Mouse (Mus musculus) lung, postnatal 0 days (tissue): ENCODE measurements around the gene Smpd3. TPM values are rescaled to one million over a fixed set of nuclear protein-coding genes. Genes with fewer than 3 reads are reported as not detected.

Experiments used
- ATAC-seq: fragments of 200-750 bp; cut with Nextera tagmentation; 2 replicates; pipeline ENCODE4 v1.8.0; 2017; ENCODE audit warnings: moderate library complexity
- DNase-seq: peaks from one replicate; pipeline ENCODE4 v3.0.0-alpha.2; 2016; ENCODE audit warnings: low spot score
- H3K27ac ChIP-seq: fragments of 300-500 bp; sonication (generic); 2 replicates; pipeline ENCODE4 v1.5.1; 2014; ENCODE audit warnings: antibody characterized with exemption, mild to moderate bottlenecking, low read length, mixed read lengths
- H3K27me3 ChIP-seq: fragments of 300-500 bp; sonication (generic); replicated peaks from 2 replicates; pipeline ENCODE4 v1.6.1; 2014; ENCODE audit warnings: low read length, mixed read lengths; ENCODE audit not compliant: insufficient read depth
- H3K36me3 ChIP-seq: fragments of 300-500 bp; sonication (generic); 2 replicates; pipeline ENCODE4 v1.6.1; 2014; ENCODE audit warnings: low read length, mixed read lengths; ENCODE audit not compliant: insufficient read depth
- H3K4me1 ChIP-seq: fragments of 300-500 bp; sonication (generic); 2 replicates; pipeline ENCODE4 v1.6.1; 2014; ENCODE audit warnings: antibody characterized with exemption, low read depth, low read length, mixed read lengths; ENCODE audit not compliant: insufficient read depth
- H3K4me2 ChIP-seq: fragments of 300-500 bp; sonication (generic); replicated peaks from 2 replicates; pipeline ENCODE4 v1.6.1; 2014; ENCODE audit warnings: low read depth, mild to moderate bottlenecking, low read length, moderate library complexity, mixed read lengths
- H3K4me3 ChIP-seq: fragments of 300-500 bp; sonication (generic); 2 replicates; pipeline ENCODE4 v1.5.1; 2014; ENCODE audit warnings: low read depth, low read length
- H3K9ac ChIP-seq: fragments of 300-500 bp; sonication (generic); replicated peaks from 2 replicates; pipeline ENCODE4 v1.6.1; 2014; ENCODE audit warnings: low read depth, mild to moderate bottlenecking
- H3K9me3 ChIP-seq: fragments of 300-500 bp; sonication (generic); 2 replicates; pipeline ENCODE4 v1.6.1; 2016; ENCODE audit warnings: low read length, mixed read lengths
- CTCF ChIP-seq: IDR thresholded peaks from 2 replicates; pipeline ENCODE4 v1.5.1; 2016; ENCODE audit warnings: antibody characterized with exemption, mild to moderate bottlenecking
- EP300 ChIP-seq: IDR thresholded peaks from 2 replicates; pipeline ENCODE4 v1.6.1; 2016; ENCODE audit warnings: antibody characterized with exemption, mild to moderate bottlenecking, control low read depth
- WGBS: fragments of 180-500 bp; shearing (Covaris S2); extraction: QIAGEN DNeasy Blood & Tissue Kit; methylation state at CpG from one replicate; pipeline ENCODE4 v1.1.7; 2014; 5-methylcytosine and 5-hydroxymethylcytosine counted together
- polyA plus RNA-seq: library from polyadenylated mRNA; unstranded; fragments of >200 nt; fragmentation: Nextera tagmentation; extraction: Ambion mirVana; gene quantifications from 2 replicates; pipeline ENCODE4 v1.2.1, GENCODE M21; 2015

Smpd3 gene
- polyA plus RNA-seq, 1 experiment from 2014 or later, result 1.7 TPM

DNA sequence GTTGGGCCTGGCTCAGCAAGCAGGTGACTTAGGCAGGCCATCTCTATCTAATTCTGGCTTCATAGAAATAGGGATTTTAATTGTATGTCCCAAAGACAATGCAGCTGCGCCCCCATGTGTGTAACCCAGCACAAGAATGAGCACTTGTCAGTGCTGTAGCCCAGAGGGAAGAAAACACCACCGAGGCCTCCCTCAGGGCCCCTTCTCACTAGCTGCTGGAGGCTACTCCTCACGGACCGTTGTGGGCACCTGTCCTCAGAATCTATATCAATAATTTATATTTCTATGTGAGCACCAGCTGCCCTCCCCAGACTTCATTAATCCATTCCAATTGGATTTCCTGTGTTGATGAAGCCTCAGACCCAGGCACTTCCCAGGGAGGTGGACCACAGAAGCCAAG lies 76.9 kb downstream of the Smpd3 start:
- Histone ChIP-seq H3K27ac (no peak overlapping the region), H3K4me3 (no peak overlapping the region), H3K4me1 (no peaks in the 10 kb centered on the region), H3K27me3 (no peaks in the 10 kb centered on the region), H3K9ac (no peak overlapping the region), H3K9me3 (no peaks in the 10 kb centered on the region), H3K4me2 (no peak overlapping the region), H3K36me3 (no peaks in the 10 kb centered on the region)
- TF ChIP-seq CTCF, result no peak
- no peak for TF ChIP-seq EP300
- WGBS, result 91% methylated on average over 4 of the region's 4 CpGs
- DNase-seq (no peak), ATAC-seq (no peak)

DNA sequence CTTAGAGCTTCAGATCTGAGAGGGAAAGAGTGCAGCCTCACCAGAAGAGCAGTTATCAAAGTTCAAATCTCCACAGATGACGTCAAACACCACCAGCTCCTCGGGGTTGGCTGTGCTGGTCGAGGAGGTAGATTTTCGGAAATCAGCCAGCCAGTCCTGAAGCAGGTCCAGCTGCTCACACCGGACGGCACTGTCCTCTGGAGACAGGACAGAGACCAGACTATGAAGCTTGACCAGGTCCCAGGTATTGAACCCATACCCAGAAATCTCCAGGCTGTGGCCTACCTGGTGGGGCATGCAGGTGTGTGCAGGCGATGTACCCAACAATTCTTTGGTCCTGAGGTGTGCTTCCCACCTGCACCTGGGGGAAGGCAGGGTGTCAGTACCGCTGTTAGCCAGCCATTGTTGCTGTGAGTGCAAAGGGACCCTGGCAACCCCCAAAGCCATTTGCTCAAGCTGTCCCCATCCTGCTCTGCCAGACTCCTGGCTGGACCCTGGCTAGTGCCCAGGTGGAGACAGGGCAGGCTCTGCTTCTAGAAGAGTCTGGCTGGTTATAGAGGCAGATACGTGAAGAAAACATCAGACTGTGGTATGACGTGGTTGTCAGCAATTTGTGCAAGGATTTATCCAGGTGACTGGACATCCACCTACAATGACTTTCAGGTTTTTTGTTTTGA lies 78.1 kb downstream of the Smpd3 start:
- no peak overlapping the region for H3K9ac ChIP-seq
- WGBS, result 83% methylated on average over 10 of the region's 10 CpGs
- ATAC-seq, result no peak
- DNase-seq, result no peak
- no peaks in the 10 kb centered on the region for H3K36me3 ChIP-seq
- TF ChIP-seq EP300 (no peak), CTCF (no peak)
- H3K9me3 ChIP-seq, result no peaks in the 10 kb centered on the region
- no peaks in the 10 kb centered on the region for H3K4me1 ChIP-seq
- no peak overlapping the region for H3K4me3 ChIP-seq
- no peak overlapping the region for H3K4me2 ChIP-seq
- H3K27ac ChIP-seq, result no peak overlapping the region
- H3K27me3 ChIP-seq, result no peaks in the 10 kb centered on the region

DNA sequence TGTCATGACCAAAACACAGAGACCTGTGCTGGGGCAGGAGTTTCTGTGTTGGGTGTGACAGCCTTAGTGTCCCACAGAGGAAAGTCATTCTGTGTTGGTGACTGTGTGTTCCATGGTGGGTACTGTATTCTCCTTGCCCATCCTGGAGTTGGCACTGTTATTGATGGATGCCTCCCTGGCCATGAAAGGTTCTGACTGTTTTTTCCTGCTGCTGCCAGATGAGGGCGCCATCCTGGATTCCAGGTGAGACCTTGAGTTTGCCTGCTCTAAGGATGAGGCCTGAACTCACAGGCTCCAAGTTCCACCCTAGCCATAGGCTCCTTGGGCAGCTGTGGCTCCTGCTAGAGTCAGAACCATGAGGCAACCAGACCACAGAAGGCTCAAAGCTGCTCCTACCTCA lies 79.6 kb downstream of the Smpd3 start:
- Histone ChIP-seq H3K4me3 (no peak overlapping the region), H3K27ac (no peak overlapping the region), H3K4me1 (no peaks in the 10 kb centered on the region), H3K9ac (no peak overlapping the region), H3K36me3 (no peaks in the 10 kb centered on the region; the same call in 1 of the 2 replicates), H3K27me3 (no peaks in the 10 kb centered on the region), H3K4me2 (no peak overlapping the region), H3K9me3 (no peaks in the 10 kb centered on the region)
- no peak for DNase-seq
- WGBS, result 38% methylated on average over 1 of the region's 1 CpGs
- TF ChIP-seq EP300 (no peak), CTCF (peak; percentile 58)
- ATAC-seq, result no peak

DNA sequence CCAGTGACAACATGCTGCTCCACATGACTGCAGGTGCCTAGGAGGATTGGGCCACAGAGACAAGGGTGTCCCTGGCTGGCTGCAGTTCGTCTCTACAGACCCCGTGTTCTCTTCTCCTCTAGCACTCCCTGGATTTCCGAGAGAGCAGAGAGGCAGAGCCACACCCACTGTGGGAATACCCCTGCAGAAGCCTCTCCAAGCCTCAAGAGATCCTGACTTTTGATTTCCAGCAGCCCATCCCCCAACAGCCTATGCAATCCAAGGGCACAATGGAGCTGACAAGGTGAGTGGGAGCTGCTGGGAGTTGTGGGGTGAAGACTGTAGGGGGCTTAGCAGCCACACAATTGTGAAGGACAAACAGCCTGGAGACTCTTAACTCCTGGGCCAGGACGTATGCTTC lies 87.6 kb downstream of the Smpd3 start:
- Histone ChIP-seq H3K4me2 (no peak overlapping the region), H3K4me3 (no peak overlapping the region), H3K27me3 (no peaks in the 10 kb centered on the region), H3K4me1 (no peaks in the 10 kb centered on the region), H3K36me3 (peaks cover 14% of the 10 kb centered on the region; the same call in 1 of the 2 replicates), H3K9ac (no peak overlapping the region), H3K9me3 (no peaks in the 10 kb centered on the region), H3K27ac (no peak overlapping the region)
- WGBS, result 59% methylated on average over 4 of the region's 4 CpGs
- ATAC-seq, result no peak
- TF ChIP-seq CTCF, result no peak
- DNase-seq, result no peak

DNA sequence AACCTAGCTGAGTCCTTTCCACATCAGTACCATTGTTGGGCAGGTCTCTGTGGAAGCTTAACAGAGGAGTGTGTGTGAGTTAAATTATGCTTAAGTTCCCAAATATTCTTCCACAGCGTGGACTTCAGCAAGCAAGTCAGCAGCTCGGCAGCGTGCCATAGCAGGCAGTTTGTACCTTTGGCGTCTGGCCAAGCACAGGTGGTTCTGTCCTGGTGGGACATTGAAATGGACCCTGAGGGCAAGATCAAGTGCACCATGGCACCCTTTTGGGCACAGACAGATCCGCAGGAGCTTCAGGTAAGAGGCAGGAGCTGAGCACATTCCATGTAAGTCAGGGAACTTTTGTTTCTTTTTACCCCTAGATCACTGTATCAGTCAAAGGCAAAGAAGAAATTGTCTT lies 100.7 kb downstream of the Smpd3 start:
- Histone ChIP-seq H3K4me2 (no peak overlapping the region), H3K4me1 (no peaks in the 10 kb centered on the region), H3K9me3 (no peaks in the 10 kb centered on the region), H3K27ac (no peak overlapping the region), H3K27me3 (no peaks in the 10 kb centered on the region), H3K9ac (no peak overlapping the region), H3K4me3 (no peak overlapping the region), H3K36me3 (peaks cover 5% of the 10 kb centered on the region; the same call in 1 of the 2 replicates)
- no peak for TF ChIP-seq EP300
- TF ChIP-seq CTCF, result no peak
- DNase-seq (no peak), ATAC-seq (no peak)
- 79% methylated on average over 5 of the region's 5 CpGs for WGBS

DNA sequence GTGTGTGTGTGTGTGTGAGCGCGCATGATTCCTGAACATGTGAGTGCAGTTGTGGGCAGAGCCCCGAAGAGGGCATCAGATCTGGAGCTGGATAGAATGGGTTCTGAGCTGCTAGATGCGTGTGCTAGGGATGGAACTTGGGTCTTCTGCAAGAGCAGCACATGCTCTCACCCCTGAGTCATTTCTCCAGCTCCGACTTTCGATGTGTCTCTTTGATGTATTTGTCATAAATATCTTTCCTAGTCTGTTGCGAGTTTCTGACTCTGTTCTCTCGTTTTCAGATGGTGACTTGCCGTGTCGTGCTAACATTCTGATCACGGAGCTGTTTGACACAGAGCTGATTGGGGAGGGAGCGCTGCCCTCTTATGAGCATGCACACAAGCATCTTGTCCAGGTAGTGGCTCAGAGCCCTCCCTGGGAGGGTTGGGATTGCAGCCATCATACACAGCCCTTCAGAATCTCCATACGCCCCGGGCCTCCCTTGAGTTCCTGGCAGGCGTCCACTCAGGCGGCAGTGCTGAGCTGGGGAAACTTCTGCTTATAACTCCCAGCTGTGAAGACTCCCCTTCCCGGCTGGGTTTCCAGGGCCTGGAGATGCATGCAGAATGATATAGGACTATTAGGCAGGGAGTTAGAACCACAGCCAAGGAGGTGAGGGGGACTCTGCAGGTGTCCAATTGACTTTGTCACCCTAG lies 103.1 kb downstream of the Smpd3 start:
- Histone ChIP-seq H3K27ac (no peak overlapping the region), H3K4me3 (no peak overlapping the region), H3K27me3 (no peaks in the 10 kb centered on the region), H3K9me3 (no peaks in the 10 kb centered on the region), H3K4me1 (no peaks in the 10 kb centered on the region), H3K36me3 (peaks cover 5% of the 10 kb centered on the region; the same call in 1 of the 2 replicates), H3K9ac (no peak overlapping the region), H3K4me2 (no peak overlapping the region)
- DNase-seq, result no peak
- no peak for ATAC-seq
- WGBS, result 85% methylated on average over 17 of the region's 17 CpGs
- TF ChIP-seq CTCF (no peak), EP300 (no peak)
